Mouse (Mus musculus): ENCODE measurements around the gene Btbd3.
"Not testable (repeated sequence)": the region's sequence is repeated elsewhere in the genome, so short reads cannot be mapped to it uniquely, and the experiment has no call there.

Btbd3 gene

GRCm38 (mm10) chr2:138278853-138279640, 22.7 kb downstream of the Btbd3 start:
- DNase-seq (ENCODE audit: extremely low read depth, low read depth, low spot score), result no peak

DNA sequence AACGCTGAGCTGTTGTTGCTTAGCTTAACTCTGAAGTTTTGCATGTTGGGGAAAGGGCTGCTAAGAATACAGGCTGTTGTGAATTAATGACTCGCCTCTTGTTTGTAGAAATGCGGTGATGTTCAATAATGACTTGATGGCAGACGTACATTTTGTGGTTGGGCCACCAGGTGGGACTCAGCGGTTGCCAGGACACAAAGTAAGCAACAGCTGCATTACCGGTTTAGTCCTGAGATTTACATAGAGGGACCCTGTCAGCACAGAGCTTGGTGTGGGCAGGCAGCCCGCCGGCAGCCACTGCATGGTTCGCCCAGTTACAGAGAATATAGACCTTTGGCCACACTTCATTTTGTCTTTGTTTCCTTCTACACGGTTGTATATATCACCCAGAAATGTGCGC, 23.3 kb downstream of the Btbd3 start:
- DNase-seq (ENCODE audit: extremely low read depth, low read depth, low spot score), result no peak

- no peak for DNase-seq (ENCODE audit: extremely low read depth, low read depth, low spot score)
Observed at GRCm38 (mm10) chr2:138280225-138280711, 23.9 kb downstream of the Btbd3 start.

GRCm38 (mm10) chr2:138281550-138282201, 25.3 kb downstream of the Btbd3 start:
- DNase-seq (ENCODE audit: extremely low read depth, low read depth, low spot score), result no peak

GRCm38 (mm10) chr2:138283372-138283771, 27.0 kb downstream of the Btbd3 start:
- DNase-seq (ENCODE audit: extremely low read depth, low read depth, low spot score), result no peak

- no peak for DNase-seq (ENCODE audit: extremely low read depth, low read depth, low spot score)
Observed at GRCm38 (mm10) chr2:138283856-138284255, 27.5 kb downstream of the Btbd3 start.

DNA sequence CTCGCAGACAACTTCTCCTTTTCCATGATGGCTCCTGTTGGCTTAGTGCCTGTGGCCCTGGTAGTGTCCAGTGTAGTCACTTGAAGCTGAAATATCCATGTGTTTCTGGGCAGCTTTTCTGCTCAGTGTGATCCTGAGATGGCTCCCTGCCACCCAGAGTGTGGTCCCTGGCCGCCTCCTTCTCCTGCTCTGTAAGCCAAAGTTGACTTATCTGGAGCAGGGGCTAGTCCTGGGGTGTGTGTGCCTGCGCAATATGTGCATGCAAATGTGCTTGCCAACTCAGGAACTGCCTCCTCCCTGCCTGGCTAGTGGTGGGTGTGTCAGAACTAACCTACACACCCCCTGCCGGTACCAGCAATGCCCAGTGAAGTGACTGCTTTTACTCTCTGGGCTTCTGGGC, 29.4 kb downstream of the Btbd3 start:
- no peak for DNase-seq (ENCODE audit: extremely low read depth, low read depth, low spot score)

DNA sequence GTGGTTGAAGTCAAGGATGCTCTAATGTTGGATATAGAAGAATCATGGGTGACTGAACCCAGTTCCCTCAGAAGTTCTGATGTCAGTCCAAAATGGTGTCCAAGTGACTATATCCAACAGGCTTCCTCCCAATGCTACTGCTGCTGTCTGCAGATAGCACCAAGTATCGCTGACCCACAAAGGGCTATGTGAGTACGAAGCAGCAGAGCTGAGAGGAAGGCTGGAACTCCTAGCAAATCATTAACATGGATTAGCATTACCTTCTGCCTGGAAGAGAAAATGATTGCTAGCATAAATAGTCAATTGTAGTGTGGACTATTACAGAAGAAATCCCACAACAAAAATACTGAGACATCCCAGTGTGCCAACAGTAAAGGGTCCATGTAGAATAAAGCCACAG, 33.8 kb downstream of the Btbd3 start:
- DNase-seq (ENCODE audit: extremely low read depth, low read depth, low spot score), result no peak

GRCm38 (mm10) chr2:138294286-138294685, 37.9 kb downstream of the Btbd3 start:
- DNase-seq (ENCODE audit: extremely low read depth, low read depth, low spot score), result peak; percentile 96

- DNase-seq (ENCODE audit: extremely low read depth, low read depth, low spot score), result no peak
Observed at GRCm38 (mm10) chr2:138306236-138306635, 49.9 kb downstream of the Btbd3 start.

DNA sequence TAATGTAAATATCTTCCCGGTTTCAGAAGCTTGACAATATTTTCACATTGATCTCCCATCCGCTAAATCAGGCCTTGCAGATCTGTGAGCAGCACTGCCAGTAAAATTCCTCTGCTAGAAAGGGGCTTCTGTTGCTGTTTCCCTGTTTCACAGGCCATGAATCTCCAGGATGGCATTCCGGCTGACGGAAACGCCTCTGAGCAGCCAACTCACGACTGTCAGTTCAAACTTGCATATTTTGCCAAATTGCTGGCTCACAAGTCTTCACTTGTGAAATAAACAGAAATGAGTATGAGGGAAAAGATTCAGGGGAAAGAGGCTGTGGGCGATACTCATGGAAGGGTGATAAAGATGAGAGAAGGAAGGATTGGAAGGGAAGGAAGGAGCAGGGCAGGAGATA, 59.3 kb downstream of the Btbd3 start:
- no peak for DNase-seq (ENCODE audit: extremely low read depth, low read depth, low spot score)

- peak; percentile 71 for DNase-seq (ENCODE audit: extremely low read depth, low read depth, low spot score)
Observed at GRCm38 (mm10) chr2:138320408-138320807, 64.0 kb downstream of the Btbd3 start.

DNA sequence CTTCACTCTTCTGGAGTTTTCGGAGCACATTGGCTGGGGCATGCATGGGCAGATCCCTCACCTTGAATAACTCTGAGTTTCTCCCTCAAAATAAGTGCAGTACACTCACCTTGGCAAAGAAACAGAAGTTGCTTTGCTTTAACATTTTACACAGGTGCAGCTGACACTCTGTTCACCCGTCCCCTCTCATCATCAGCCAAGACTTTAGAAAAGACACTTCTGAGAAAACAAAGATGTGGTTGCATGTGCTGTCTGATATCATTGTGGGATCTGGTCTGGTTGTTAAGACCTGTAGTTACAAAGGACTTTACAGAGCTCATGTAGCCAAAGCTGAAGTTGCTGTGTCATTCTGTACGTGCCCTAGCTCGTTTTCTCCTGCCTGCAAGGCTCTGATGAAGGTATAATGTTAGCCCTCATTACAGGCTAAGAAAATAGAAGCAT, 64.7 kb downstream of the Btbd3 start:
- DNase-seq (ENCODE audit: extremely low read depth, low read depth, low spot score), result peak; percentile 96

- peak; percentile 13 for DNase-seq (ENCODE audit: extremely low read depth, low read depth, low spot score)
Observed at GRCm38 (mm10) chr2:138322270-138323114, 66.1 kb downstream of the Btbd3 start.

DNA sequence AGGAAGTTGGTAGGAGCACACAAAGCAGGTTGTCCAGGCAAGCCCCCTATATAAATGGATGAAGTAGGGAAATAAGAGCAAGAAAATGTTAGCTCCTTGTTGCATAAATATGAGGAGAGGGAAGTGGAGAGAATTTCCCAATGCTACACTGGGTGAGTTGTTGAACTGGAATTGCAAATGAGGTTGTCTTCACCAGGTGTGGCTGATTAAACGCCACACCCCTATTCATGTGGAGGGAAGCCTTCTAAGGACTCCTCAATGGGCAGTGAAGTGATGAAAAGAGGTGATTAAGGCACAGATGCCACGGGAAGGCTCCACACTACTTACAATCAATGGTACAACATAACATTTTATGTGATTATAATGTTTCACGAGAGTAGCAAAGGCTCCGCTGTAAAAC, 70.0 kb downstream of the Btbd3 start:
- no peak for DNase-seq (ENCODE audit: extremely low read depth, low read depth, low spot score)

GRCm38 (mm10) chr2:138334198-138334597, 77.8 kb downstream of the Btbd3 start:
- not testable (repeated sequence) for DNase-seq (ENCODE audit: extremely low read depth, low read depth, low spot score)

GRCm38 (mm10) chr2:138337886-138338494, 81.6 kb downstream of the Btbd3 start:
- no peak for DNase-seq (ENCODE audit: extremely low read depth, low read depth, low spot score)

GRCm38 (mm10) chr2:138338524-138338923, 82.2 kb downstream of the Btbd3 start:
- no peak for DNase-seq (ENCODE audit: extremely low read depth, low read depth, low spot score)

DNA sequence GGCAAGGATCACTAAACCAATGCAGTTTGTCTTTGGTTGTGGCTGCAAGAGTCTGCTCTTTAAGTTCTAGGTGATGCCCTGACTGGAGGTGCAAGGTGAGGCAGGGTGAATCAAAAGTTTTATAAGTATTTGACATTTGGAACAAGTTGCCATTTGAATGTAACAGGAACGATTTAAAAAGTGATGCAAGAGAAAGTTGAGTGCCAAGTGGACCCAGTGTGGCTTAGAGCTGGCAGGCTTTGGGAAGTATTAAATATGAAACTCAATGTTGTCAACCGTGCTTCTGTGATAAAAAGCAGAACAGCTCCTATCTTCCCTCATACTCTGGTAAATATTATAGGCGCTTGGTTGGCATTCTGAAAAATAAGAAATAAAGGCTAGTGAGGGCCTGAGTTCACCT, 99.0 kb downstream of the Btbd3 start:
- DNase-seq (ENCODE audit: extremely low read depth, low read depth, low spot score), result peak; percentile 45

DNA sequence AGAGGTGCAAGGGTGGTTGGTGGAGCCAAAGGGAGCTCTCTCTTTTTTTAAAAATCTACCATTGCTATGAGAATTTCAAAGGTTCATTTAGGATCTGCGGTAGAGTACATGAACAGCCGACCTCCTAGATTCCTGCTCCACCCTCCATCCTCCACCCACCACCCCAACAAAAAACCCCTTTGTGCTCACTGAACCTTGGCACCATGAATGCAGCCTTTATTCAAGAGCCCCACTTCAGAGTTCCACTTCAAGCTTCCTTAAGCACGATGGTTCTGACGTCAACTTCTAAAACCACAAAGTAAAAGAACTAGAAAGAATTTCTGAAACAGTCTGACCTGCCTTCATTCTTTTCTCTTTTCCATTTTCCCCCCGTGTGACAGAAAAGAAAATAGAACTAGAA, 106.1 kb downstream of the Btbd3 start:
- DNase-seq (ENCODE audit: extremely low read depth, low read depth, low spot score), result no peak

GRCm38 (mm10) chr2:138365391-138365790, 109.0 kb downstream of the Btbd3 start:
- DNase-seq (ENCODE audit: extremely low read depth, low read depth, low spot score), result no peak
